Mouse (Mus musculus) left cerebral cortex, postnatal 10 days (tissue): ENCODE measurements at regions not wholly inside any gene's neighbourhood (a gene's known extent, or its start where the extent isn't known, plus 50 kb on each side); places are given as distances from the start of the nearest gene placed in this dataset.

Source experiments
- DNase-seq, 2 experiments: peaks; one replicate each; pipeline ENCODE4 v3.0.0; 2021 to 2022; ENCODE audit warnings: low spot score in 2 of 2, mixed read lengths in 1 of 2; ENCODE audit errors: extremely low spot score in 1 of 2
- intact Hi-C: fragments of 180-260 bp; cut with DNase I; formaldehyde crosslinking; loops from one replicate; pipeline ENCODE4 v1.15.1; 2025

DNA sequence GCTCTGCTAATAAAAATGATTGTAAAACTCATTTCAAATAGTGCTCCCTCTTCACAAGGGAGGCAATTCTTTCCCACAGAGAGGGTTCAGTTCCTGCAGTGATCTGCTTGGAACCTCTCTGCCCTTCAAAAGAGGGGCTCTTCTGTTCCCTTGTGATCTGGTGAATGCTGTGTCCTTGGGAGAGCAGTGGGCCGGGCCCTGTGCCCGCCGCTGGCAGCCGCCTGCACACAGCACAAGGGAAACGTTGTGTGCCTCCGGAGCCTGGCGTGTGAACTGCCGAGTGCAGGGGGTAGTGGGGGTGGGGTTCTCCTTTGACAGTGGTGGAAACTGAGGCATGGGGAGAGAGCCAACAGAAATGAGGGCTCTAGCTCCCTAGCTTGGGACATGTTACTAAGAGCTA is 54.4 kb upstream of the Csrp1 start:
- intact Hi-C loops: no loop called here

DNA sequence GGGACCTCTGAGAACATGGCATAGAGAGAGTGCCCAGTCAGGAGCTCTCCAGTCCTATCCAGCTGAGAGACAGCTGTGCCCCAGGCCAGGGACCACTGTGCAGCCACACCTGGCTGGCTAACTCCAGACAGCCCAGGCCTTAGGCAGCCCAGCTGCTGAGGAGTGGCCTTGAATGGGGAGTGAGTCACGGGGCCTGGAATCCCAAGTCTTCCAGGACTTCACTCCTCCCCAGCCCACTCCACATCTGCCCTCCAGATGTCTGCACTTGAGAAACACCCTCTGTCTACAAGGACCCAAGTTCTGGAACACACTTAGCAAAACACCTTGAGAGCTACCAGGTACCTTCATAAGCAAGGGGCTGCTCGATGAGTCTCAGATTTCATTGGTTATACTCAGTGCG is 51.5 kb upstream of the Csrp1 start:
- intact Hi-C loops: no loop called here
- no peak for DNase-seq

More for the DNA sequence above, 54.4 kb upstream of the Csrp1 start:
- peak in 1 of 2 experiments; percentile 65 for DNase-seq

DNA sequence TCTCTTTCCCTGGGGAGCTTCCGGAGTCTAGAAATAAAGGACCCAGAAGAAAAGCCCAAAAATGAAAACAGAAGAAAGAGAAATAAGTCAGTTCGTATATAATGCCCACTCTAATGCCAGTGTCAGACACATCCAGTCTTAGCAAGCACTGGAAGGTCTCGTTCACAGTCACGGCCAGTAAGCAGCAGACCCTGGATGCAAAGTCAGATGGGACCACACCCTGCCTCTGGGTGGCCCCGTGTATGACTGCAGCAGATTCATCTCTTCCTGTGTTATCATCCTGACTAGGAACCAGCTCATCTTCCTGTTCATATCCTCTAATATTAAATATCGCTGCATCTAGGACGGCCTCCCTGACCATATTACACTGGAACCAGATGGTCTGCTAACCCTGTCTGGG is 50.9 kb upstream of the Csrp1 start:
- intact Hi-C loops: no loop called here
- DNase-seq: no peak

- intact Hi-C loops: loop anchor here (2.0 kb wide), 3 partner anchors 85 to 207 kb away; no protein-coding TSS in a partner anchor
- DNase-seq: peak in 1 of 2 experiments; percentile 74
Observed at GRCm38 (mm10) chr1:135669803-135670202, 50.1 kb upstream of the Csrp1 start.
